Mouse (Mus musculus) intestine, embryonic 16.5 days (tissue): ENCODE data around the gene Fcgr3. TPM values are rescaled to one million over a fixed set of nuclear protein-coding genes. Genes with fewer than 3 reads are reported as not detected.
"Not testable (repeated sequence)": the region's sequence is repeated elsewhere in the genome, so short reads cannot be mapped to it uniquely, and the experiment has no call there.

Experiments used
- ATAC-seq: fragments of 200-750 bp; cut with Nextera tagmentation; 2 replicates; pipeline ENCODE4 v1.8.0; 2017; ENCODE audit warnings: moderate TSS enrichment, moderate library complexity
- H3K27ac ChIP-seq: fragments of 300-500 bp; sonication (generic); 2 replicates; pipeline ENCODE4 v1.5.1; 2014; ENCODE audit warnings: mild to moderate bottlenecking, low read length
- H3K27me3 ChIP-seq: fragments of 300-500 bp; sonication (generic); replicated peaks from 2 replicates; pipeline ENCODE4 v1.6.1; 2014; ENCODE audit warnings: low read length, control low read depth, mixed read lengths; ENCODE audit not compliant: control insufficient read depth, insufficient read depth
- H3K36me3 ChIP-seq: fragments of 300-500 bp; sonication (generic); 2 replicates; pipeline ENCODE4 v1.6.1; 2014; ENCODE audit warnings: low read length, control low read depth; ENCODE audit not compliant: control insufficient read depth, insufficient read depth
- H3K4me1 ChIP-seq: fragments of 300-500 bp; sonication (generic); 2 replicates; pipeline ENCODE4 v1.6.1; 2014; ENCODE audit warnings: low read length, control low read depth, mixed read lengths; ENCODE audit not compliant: control insufficient read depth, insufficient read depth
- H3K4me2 ChIP-seq: fragments of 300-500 bp; sonication (generic); 2 replicates; pipeline ENCODE4 v1.6.1; 2014; ENCODE audit warnings: low read depth, low read length, control low read depth
- H3K4me3 ChIP-seq: fragments of 300-500 bp; sonication (generic); 2 replicates; pipeline ENCODE4 v1.5.1; 2014; ENCODE audit warnings: mild to moderate bottlenecking, low read length
- H3K9ac ChIP-seq: fragments of 300-500 bp; sonication (generic); 2 replicates; pipeline ENCODE4 v1.6.1; 2014; ENCODE audit warnings: low read depth, low read length
- H3K9me3 ChIP-seq: fragments of 300-500 bp; sonication (generic); 2 replicates; pipeline ENCODE4 v1.6.1; 2016; ENCODE audit warnings: low read length, control low read depth; ENCODE audit not compliant: control insufficient read depth
- WGBS: fragments of 180-500 bp; shearing (Covaris S2); extraction: QIAGEN DNeasy Blood & Tissue Kit; methylation state at CpG from one replicate; pipeline ENCODE4 v1.1.7; 2014; 5-methylcytosine and 5-hydroxymethylcytosine counted together
- polyA plus RNA-seq: library from polyadenylated mRNA; unstranded; fragments of >200 nt; fragmentation: Nextera tagmentation; extraction: Ambion mirVana; gene quantifications from 2 replicates; pipeline ENCODE4 v1.2.1, GENCODE M21; 2015

The Fcgr3 gene
- polyA plus RNA-seq, 1 experiment from 2014 or later, result 15.9 TPM

GRCm38 (mm10) chr1:171065243-171065587 is 480 bp upstream of the Fcgr3 start:
- H3K4me3 ChIP-seq, result peak overlapping the region; percentile 41
- ATAC-seq, result peak; percentile 41
- H3K36me3 ChIP-seq, H3K4me1 ChIP-seq, H3K9me3 ChIP-seq, H3K27ac ChIP-seq, H3K9ac ChIP-seq: not testable (repeated sequence)
- H3K4me2 ChIP-seq, result peak overlapping the region; percentile 53
- WGBS, result under 1% methylated on average over 16 of the region's 35 CpGs
- peaks cover 18% of the 10 kb centered on the region for H3K27me3 ChIP-seq

DNA sequence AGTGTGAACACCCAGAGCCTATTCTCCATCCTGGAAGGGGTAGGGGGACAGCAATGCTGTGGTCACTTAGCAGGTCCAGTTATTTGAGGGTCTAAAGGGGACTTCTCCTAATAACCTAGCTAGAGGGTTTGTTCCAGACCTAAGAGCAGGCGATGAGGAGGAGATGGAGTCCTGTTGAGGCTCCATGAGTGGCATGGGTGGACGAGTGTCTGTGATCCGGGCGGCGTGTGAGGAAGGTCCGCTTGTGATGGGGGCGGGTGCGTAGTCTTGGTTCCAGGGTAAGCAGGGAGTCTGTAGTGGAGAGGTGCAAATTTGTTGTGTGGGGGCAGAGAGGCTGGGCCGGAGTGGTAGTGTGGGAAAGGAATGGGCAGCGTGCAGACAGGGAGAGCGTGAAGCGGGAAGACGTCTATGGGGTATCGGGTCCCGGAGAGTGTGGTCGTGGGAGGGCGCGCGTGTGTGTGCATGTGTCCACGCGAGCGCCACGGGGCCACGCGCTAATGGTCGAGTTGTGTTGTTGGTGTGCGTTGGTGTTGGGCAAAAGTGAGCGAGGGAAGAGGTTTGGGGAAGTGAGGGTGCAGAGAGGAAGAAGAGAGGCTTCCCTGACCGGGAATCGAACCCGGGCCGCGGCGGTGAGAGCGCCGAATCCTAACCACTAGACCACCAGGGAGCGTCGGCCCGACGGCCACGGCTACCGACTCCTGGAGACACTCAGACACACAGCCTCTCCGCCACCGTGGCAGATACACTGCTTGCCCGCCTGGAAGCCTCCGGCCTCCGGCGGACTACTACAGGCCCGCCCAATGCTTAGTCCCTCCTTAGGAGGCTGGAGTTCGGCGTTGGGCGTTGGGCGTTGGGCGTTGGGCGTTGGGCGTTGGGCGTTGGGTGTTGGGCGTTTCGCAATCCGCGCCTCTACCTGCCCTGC is 905 bp downstream of the Fcgr3 start:
- H3K9ac ChIP-seq, result 0 out of 2 replicates have a peak overlapping the region, but pooled peaks have one; percentile 10
- peak overlapping the region; percentile 41 for H3K4me3 ChIP-seq
- peak; percentile 85 for ATAC-seq
- 7% methylated on average over 36 of the region's 61 CpGs for WGBS
- H3K36me3 ChIP-seq, H3K27ac ChIP-seq, H3K4me1 ChIP-seq, H3K9me3 ChIP-seq: not testable (repeated sequence)
- H3K4me2 ChIP-seq, result peak overlapping the region; percentile 53
- H3K27me3 ChIP-seq, result peaks cover 14% of the 10 kb centered on the region

- Histone ChIP-seq H3K9me3 (no peaks in the 10 kb centered on the region), H3K27me3 (peaks cover 10% of the 10 kb centered on the region), H3K9ac (no peak overlapping the region), H3K27ac (no peak overlapping the region), H3K4me1 (0 out of 2 replicates have a peak, but pooled peaks cover 6% of the 10 kb centered on the region), H3K4me3 (no peak overlapping the region), H3K36me3 (no peaks in the 10 kb centered on the region), H3K4me2 (no peak overlapping the region)
- 79% methylated on average over 3 of the region's 3 CpGs for WGBS
- no peak for ATAC-seq
Measured at GRCm38 (mm10) chr1:171061566-171061965, 3.2 kb downstream of the Fcgr3 start.

DNA sequence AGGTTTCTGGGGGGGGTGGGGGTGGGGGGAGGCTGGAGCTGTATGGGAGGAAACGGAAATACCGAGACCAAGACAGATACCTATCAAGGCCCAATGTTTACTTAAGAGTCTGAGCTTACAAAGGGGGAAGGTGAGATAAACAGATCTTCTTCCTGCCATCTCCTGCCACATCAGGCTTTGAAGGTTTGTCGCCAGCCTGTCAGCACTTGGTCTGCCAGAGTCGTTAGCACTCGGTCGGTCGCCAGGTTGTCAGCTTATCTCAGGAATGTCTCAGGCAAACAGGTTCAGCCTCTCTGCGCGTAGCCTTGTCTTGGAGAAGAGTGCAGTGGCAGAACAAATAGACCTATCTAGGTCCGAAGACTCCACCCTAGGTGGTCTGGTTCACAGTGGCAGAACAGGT is 4.3 kb downstream of the Fcgr3 start:
- H3K36me3 ChIP-seq, result no peaks in the 10 kb centered on the region
- H3K9ac ChIP-seq, result 0 out of 2 replicates have a peak overlapping the region, but pooled peaks have one; percentile 10
- H3K27me3 ChIP-seq, result peaks cover 7% of the 10 kb centered on the region
- 0 out of 2 replicates have a peak overlapping the region, but pooled peaks have one; percentile 25 for H3K27ac ChIP-seq
- H3K4me3 ChIP-seq, result peak overlapping the region; percentile 4; the same call in 1 of the 2 replicates
- H3K9me3 ChIP-seq, result no peaks in the 10 kb centered on the region
- H3K4me2 ChIP-seq, result peak overlapping the region; percentile 33
- WGBS, result 29% methylated on average over 10 of the region's 10 CpGs
- no peak for ATAC-seq
- 0 out of 2 replicates have a peak, but pooled peaks cover 6% of the 10 kb centered on the region for H3K4me1 ChIP-seq

DNA sequence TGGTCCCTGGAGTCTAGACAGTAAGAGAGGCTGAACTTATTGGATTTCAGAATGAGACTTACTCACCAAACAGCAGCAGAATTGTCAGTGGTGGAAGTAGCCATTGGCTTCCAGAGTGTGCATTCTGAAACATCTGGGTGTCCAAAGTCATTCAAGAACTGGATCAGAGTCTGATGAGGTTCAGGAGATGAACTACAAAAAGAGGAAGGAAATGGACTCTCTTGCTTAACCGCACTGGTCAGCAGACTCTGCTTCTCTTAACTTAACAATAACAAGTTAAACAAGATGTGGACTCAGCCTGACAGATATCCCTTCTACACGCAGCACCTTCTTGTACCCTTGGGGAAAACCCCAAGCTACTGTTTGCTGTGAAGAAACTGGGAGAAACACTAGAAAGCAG is 5.5 kb downstream of the Fcgr3 start:
- Histone ChIP-seq H3K4me2 (no peak overlapping the region), H3K9me3 (no peaks in the 10 kb centered on the region), H3K27me3 (peaks cover 3% of the 10 kb centered on the region), H3K27ac (no peak overlapping the region), H3K4me3 (no peak overlapping the region), H3K9ac (no peak overlapping the region), H3K36me3 (no peaks in the 10 kb centered on the region), H3K4me1 (0 out of 2 replicates have a peak, but pooled peaks cover 3% of the 10 kb centered on the region)
- WGBS, result 49% methylated on average over 2 of the region's 2 CpGs
- no peak for ATAC-seq

- Histone ChIP-seq H3K4me2 (no peak overlapping the region), H3K9me3 (no peaks in the 10 kb centered on the region), H3K36me3 (no peaks in the 10 kb centered on the region), H3K27me3 (no peaks in the 10 kb centered on the region), H3K27ac (no peak overlapping the region), H3K4me3 (no peak overlapping the region), H3K4me1 (0 out of 2 replicates have a peak, but pooled peaks cover 3% of the 10 kb centered on the region), H3K9ac (no peak overlapping the region)
- ATAC-seq, result no peak
- WGBS, result 85% methylated on average over 5 of the region's 5 CpGs
Measured at GRCm38 (mm10) chr1:171057253-171057652, 7.5 kb downstream of the Fcgr3 start.

- no peak for ATAC-seq
- 79% methylated on average over 6 of the region's 6 CpGs for WGBS
- Histone ChIP-seq H3K36me3 (no peaks in the 10 kb centered on the region), H3K27ac (no peak overlapping the region), H3K4me1 (no peaks in the 10 kb centered on the region), H3K4me2 (no peak overlapping the region), H3K27me3 (no peaks in the 10 kb centered on the region), H3K9me3 (no peaks in the 10 kb centered on the region), H3K9ac (no peak overlapping the region), H3K4me3 (no peak overlapping the region)
Measured at GRCm38 (mm10) chr1:171053305-171053704, 11.4 kb downstream of the Fcgr3 start.

- 81% methylated on average over 7 of the region's 7 CpGs for WGBS
- Histone ChIP-seq H3K9me3 (no peaks in the 10 kb centered on the region), H3K4me3 (no peak overlapping the region), H3K27ac (no peak overlapping the region), H3K36me3 (no peaks in the 10 kb centered on the region), H3K27me3 (no peaks in the 10 kb centered on the region), H3K4me1 (no peaks in the 10 kb centered on the region), H3K9ac (no peak overlapping the region), H3K4me2 (no peak overlapping the region)
- no peak for ATAC-seq
Measured at GRCm38 (mm10) chr1:171050774-171051173, 14.0 kb downstream of the Fcgr3 start.

DNA sequence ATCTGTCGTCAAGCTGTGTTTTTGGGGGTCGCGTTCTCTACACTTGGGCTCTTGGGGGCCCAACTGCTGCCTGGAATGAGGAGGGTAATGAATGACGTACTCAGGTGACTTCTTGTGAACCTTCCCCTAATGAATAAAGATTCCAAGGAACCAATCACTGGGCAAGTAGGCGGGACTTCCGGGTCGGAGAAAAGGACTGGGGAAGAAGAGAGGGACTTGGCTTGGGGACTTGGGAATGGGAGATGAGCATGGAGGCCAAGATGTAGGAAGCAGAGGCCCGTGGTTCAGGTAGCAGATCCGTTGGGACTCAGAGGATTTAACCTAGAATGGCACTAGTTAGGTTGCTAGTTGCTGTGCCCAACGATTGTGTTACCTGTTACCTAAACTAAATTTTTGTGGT is 15.5 kb downstream of the Fcgr3 start:
- Histone ChIP-seq H3K9me3 (no peaks in the 10 kb centered on the region), H3K27me3 (no peaks in the 10 kb centered on the region), H3K4me1 (peaks cover 4% of the 10 kb centered on the region; the same call in 1 of the 2 replicates), H3K4me2 (no peak overlapping the region), H3K36me3 (no peaks in the 10 kb centered on the region), H3K4me3 (no peak overlapping the region), H3K27ac (no peak overlapping the region), H3K9ac (no peak overlapping the region)
- ATAC-seq, result no peak
- WGBS, result 61% methylated on average over 10 of the region's 10 CpGs
